19 mouse cellular contexts compared by ENCODE assay signal in genomic region chr10:80021320-80021641, GRCm38 (mm10). TPM values are rescaled to one million over a fixed set of nuclear protein-coding genes. Genes with fewer than 3 reads are reported as not detected.
DNase-seq lines count a peak whose midpoint lies in the region; ATAC-seq and TF ChIP-seq lines count a peak whose summit lies in the region.
"Had no signal": no experiment of that assay in that cellular context is flagged by ENCODE, and none has a peak within 500 bp of the region (broad histone marks: within the 10 kb centered on the region; RNA-seq: fewer than 3 reads in every experiment).

No protein-coding gene starts in this region.

- ATAC-seq in midbrain, postnatal 0 days (ENCODE audit: low FRiP score) = peak; percentile 17; the same call in 1 of the 2 replicates
- ATAC-seq in intestine, embryonic 15.5 days = no peak
- ATAC-seq: activated CD4-positive, CD25-positive, alpha-beta regulatory T cell, adult 4 months; forebrain, postnatal 0 days; hindbrain, embryonic 16.5 days; Patski had no signal

- no peak overlapping the region for H3K27ac ChIP-seq in heart, embryonic 10.5 days
- H3K27ac ChIP-seq in midbrain, postnatal 0 days (ENCODE audit: low read depth, low read length) = no peak overlapping the region
- no peak overlapping the region for H3K27ac ChIP-seq in midbrain, embryonic 10.5 days (replicated peaks)
- no peak overlapping the region for H3K27ac ChIP-seq in intestine, embryonic 15.5 days
- H3K27ac ChIP-seq: embryonic facial prominence, embryonic 13.5 days; forebrain, embryonic 12.5 days had no signal

- H3K4me3 ChIP-seq in heart, embryonic 10.5 days = peak overlapping the region; percentile 1; the same call in 1 of the 2 replicates
- H3K4me3 ChIP-seq in midbrain, postnatal 0 days (ENCODE audit: low read depth, low read length) = no peak overlapping the region
- no peak overlapping the region for H3K4me3 ChIP-seq in midbrain, embryonic 10.5 days
- H3K4me3 ChIP-seq in E14TG2a.4 (replicated peaks; ENCODE audit: low read length) = peak overlapping the region; percentile 32; the same call in 1 of the 2 replicates
- no peak overlapping the region for H3K4me3 ChIP-seq in intestine, embryonic 15.5 days (replicated peaks)
- H3K4me3 ChIP-seq: embryonic facial prominence, embryonic 13.5 days; forebrain, embryonic 12.5 days had no signal

- TF ChIP-seq CTCF in midbrain, postnatal 0 days (IDR thresholded peaks at IDR 0.05) = no peak
- no peak for TF ChIP-seq CTCF in E14TG2a.4 (conservative IDR thresholded peaks at IDR 0.05; ENCODE audit: low read length)

- DNase-seq in heart, embryonic 10.5 days (ENCODE audit: low spot score) = no peak
- no peak for DNase-seq in heart, postnatal 14 days
- DNase-seq in midbrain, postnatal 0 days (ENCODE audit: low spot score) = no peak
- no peak for DNase-seq in midbrain, embryonic 10.5 days (ENCODE audit: low spot score)
- DNase-seq in naive thymus-derived CD4-positive, alpha-beta T cell, adult 2 months (ENCODE audit: low read depth) = peak; percentile 39
- DNase-seq: adrenal gland, postnatal 14 days; cerebellum, adult 11-12 months; cerebellum, adult 9-10 months; cerebellum, postnatal 25 days; forebrain, postnatal 0 days; gastrocnemius, postnatal 14 days; heart, postnatal 10 days had no signal

- H3K9ac ChIP-seq in midbrain, postnatal 0 days (replicated peaks; ENCODE audit: low read length, poor library complexity, severe bottlenecking) = no peak overlapping the region
- no peak overlapping the region for H3K9ac ChIP-seq in intestine, embryonic 15.5 days
- H3K9ac ChIP-seq: embryonic facial prominence, embryonic 13.5 days; forebrain, embryonic 12.5 days; forebrain, postnatal 0 days had no signal

- peaks cover 21% of the 10 kb centered on the region for H3K36me3 ChIP-seq in heart, embryonic 10.5 days
- H3K36me3 ChIP-seq in midbrain, postnatal 0 days (ENCODE audit: insufficient read depth, low read length) = no peaks in the 10 kb centered on the region
- H3K36me3 ChIP-seq in midbrain, embryonic 10.5 days = peaks cover 7% of the 10 kb centered on the region
- peaks cover 12% of the 10 kb centered on the region for H3K36me3 ChIP-seq in E14TG2a.4 (ENCODE audit: insufficient read depth, low read length)
- H3K36me3 ChIP-seq in intestine, embryonic 15.5 days = no peaks in the 10 kb centered on the region
- H3K36me3 ChIP-seq: embryonic facial prominence, embryonic 13.5 days; forebrain, embryonic 12.5 days had no signal

- H3K4me2 ChIP-seq in midbrain, postnatal 0 days (ENCODE audit: low read depth, low read length, poor library complexity, severe bottlenecking) = no peak overlapping the region
- H3K4me2 ChIP-seq in intestine, embryonic 15.5 days (replicated peaks) = no peak overlapping the region
- H3K4me2 ChIP-seq: embryonic facial prominence, embryonic 13.5 days; forebrain, embryonic 12.5 days had no signal

- intact Hi-C loops in heart, postnatal 14 days (cut with DNase I) = no loop called here

- WGBS in heart, embryonic 10.5 days = 91% methylated on average over 13 of the region's 13 CpGs
- WGBS in midbrain, postnatal 0 days = 93% methylated on average over 13 of the region's 13 CpGs
- 92% methylated on average over 13 of the region's 13 CpGs for WGBS in midbrain, embryonic 10.5 days
- WGBS in intestine, embryonic 15.5 days = 77% methylated on average over 13 of the region's 13 CpGs

- H3K27me3 ChIP-seq in heart, embryonic 10.5 days (ENCODE audit: insufficient read depth, poor library complexity, severe bottlenecking) = peaks cover under 1% of the 10 kb centered on the region; the same call in 1 of the 2 replicates
- H3K27me3 ChIP-seq in midbrain, postnatal 0 days (ENCODE audit: insufficient read depth, low read length) = peaks cover 6% of the 10 kb centered on the region
- H3K27me3 ChIP-seq in midbrain, embryonic 10.5 days (ENCODE audit: low read depth, poor library complexity, severe bottlenecking) = peaks cover 46% of the 10 kb centered on the region
- 0 out of 2 replicates have a peak, but pooled peaks cover 3% of the 10 kb centered on the region for H3K27me3 ChIP-seq in E14TG2a.4 (ENCODE audit: insufficient read depth, low read length)
- H3K27me3 ChIP-seq in intestine, embryonic 15.5 days (replicated peaks) = no peaks in the 10 kb centered on the region
- H3K27me3 ChIP-seq: Patski had no signal

- H3K4me1 ChIP-seq in heart, embryonic 10.5 days = peaks cover 58% of the 10 kb centered on the region
- no peaks in the 10 kb centered on the region for H3K4me1 ChIP-seq in midbrain, postnatal 0 days (ENCODE audit: insufficient read depth, low read length)
- H3K4me1 ChIP-seq in midbrain, embryonic 10.5 days = peaks cover 41% of the 10 kb centered on the region
- peaks cover 96% of the 10 kb centered on the region for H3K4me1 ChIP-seq in E14TG2a.4 (replicated peaks; ENCODE audit: low read depth, low read length)
- peaks cover 29% of the 10 kb centered on the region for H3K4me1 ChIP-seq in intestine, embryonic 15.5 days (replicated peaks)

- no peaks in the 10 kb centered on the region for H3K9me3 ChIP-seq in heart, embryonic 10.5 days
- H3K9me3 ChIP-seq in midbrain, postnatal 0 days (ENCODE audit: low read length) = no peaks in the 10 kb centered on the region
- H3K9me3 ChIP-seq in midbrain, embryonic 10.5 days (replicated peaks) = no peaks in the 10 kb centered on the region
- no peaks in the 10 kb centered on the region for H3K9me3 ChIP-seq in E14TG2a.4 (ENCODE audit: low read length)
- H3K9me3 ChIP-seq in intestine, embryonic 15.5 days = no peaks in the 10 kb centered on the region
- H3K9me3 ChIP-seq: embryonic facial prominence, embryonic 13.5 days; forebrain, embryonic 12.5 days had no signal

RNA-seq across cellular contexts. Expression of gene Arhgap45, which starts 4.8 kb away (rescaled TPM):
- polyA plus RNA-seq in heart, embryonic 10.5 days (2016; fragmentation: Nextera tagmentation; extraction: Ambion mirVana) = 12.0 and 16.7 TPM in 2 replicates
- total RNA-seq in heart, postnatal 14 days (2021) = 10 to 100 TPM in 1 of 2 experiments, 1 to 10 TPM in 1; 4.9 to 11.3 TPM
- total RNA-seq in midbrain, postnatal 0 days (2014; rRNA removed) = 1.7 and 2.4 TPM in 2 replicates
- polyA plus RNA-seq in midbrain, postnatal 0 days (2015; fragmentation: Nextera tagmentation; extraction: Ambion mirVana) = 1.2 and 1.6 TPM in 2 replicates
- polyA plus RNA-seq in midbrain, embryonic 10.5 days (2016; fragmentation: Nextera tagmentation; extraction: Ambion mirVana) = 7.9 and 8.0 TPM in 2 replicates
- 6.3 and 6.5 TPM in 2 replicates for polyA plus RNA-seq in intestine, embryonic 15.5 days (2015; fragmentation: Nextera tagmentation; extraction: Ambion mirVana)

RNA-seq across cellular contexts. Expression of gene Polr2e, which starts 18.3 kb away (rescaled TPM):
- 181 and 233 TPM in 2 replicates for polyA plus RNA-seq in heart, embryonic 10.5 days (2016; fragmentation: Nextera tagmentation; extraction: Ambion mirVana)
- total RNA-seq in heart, postnatal 14 days (2021) = 10 to 100 TPM; 68.6 to 73.5 TPM
- 66.4 and 76.0 TPM in 2 replicates for total RNA-seq in midbrain, postnatal 0 days (2014; rRNA removed)
- polyA plus RNA-seq in midbrain, postnatal 0 days (2015; fragmentation: Nextera tagmentation; extraction: Ambion mirVana) = 126 and 135 TPM in 2 replicates
- 233 and 276 TPM in 2 replicates for polyA plus RNA-seq in midbrain, embryonic 10.5 days (2016; fragmentation: Nextera tagmentation; extraction: Ambion mirVana)
- polyA plus RNA-seq in intestine, embryonic 15.5 days (2015; fragmentation: Nextera tagmentation; extraction: Ambion mirVana) = 206 and 218 TPM in 2 replicates

RNA-seq across cellular contexts. Expression of gene Abca7, which starts 25.0 kb away (rescaled TPM):
- 2.8 and 4.1 TPM in 2 replicates for polyA plus RNA-seq in heart, embryonic 10.5 days (2016; fragmentation: Nextera tagmentation; extraction: Ambion mirVana)
- 1 to 10 TPM; 7.0 to 8.5 TPM for total RNA-seq in heart, postnatal 14 days (2021)
- 9.3 TPM in 2 replicates for total RNA-seq in midbrain, postnatal 0 days (2014; rRNA removed)
- polyA plus RNA-seq in midbrain, postnatal 0 days (2015; fragmentation: Nextera tagmentation; extraction: Ambion mirVana) = 1.7 and 1.9 TPM in 2 replicates
- polyA plus RNA-seq in midbrain, embryonic 10.5 days (2016; fragmentation: Nextera tagmentation; extraction: Ambion mirVana) = 3.2 and 4.8 TPM in 2 replicates
- 3.0 and 3.7 TPM in 2 replicates for polyA plus RNA-seq in intestine, embryonic 15.5 days (2015; fragmentation: Nextera tagmentation; extraction: Ambion mirVana)

RNA-seq across cellular contexts. Expression of gene Gpx4, which starts 25.7 kb away (rescaled TPM):
- 767 and 797 TPM in 2 replicates for polyA plus RNA-seq in heart, embryonic 10.5 days (2016; fragmentation: Nextera tagmentation; extraction: Ambion mirVana)
- total RNA-seq in heart, postnatal 14 days (2021) = 100 to 1,000 TPM; 636 to 681 TPM
- 350 TPM in 2 replicates for total RNA-seq in midbrain, postnatal 0 days (2014; rRNA removed)
- 635 and 741 TPM in 2 replicates for polyA plus RNA-seq in midbrain, postnatal 0 days (2015; fragmentation: Nextera tagmentation; extraction: Ambion mirVana)
- polyA plus RNA-seq in midbrain, embryonic 10.5 days (2016; fragmentation: Nextera tagmentation; extraction: Ambion mirVana) = 702 and 747 TPM in 2 replicates
- 712 and 771 TPM in 2 replicates for polyA plus RNA-seq in intestine, embryonic 15.5 days (2015; fragmentation: Nextera tagmentation; extraction: Ambion mirVana)

RNA-seq across cellular contexts. Expression of gene Cnn2, which starts 32.9 kb away (rescaled TPM):
- 408 and 456 TPM in 2 replicates for polyA plus RNA-seq in heart, embryonic 10.5 days (2016; fragmentation: Nextera tagmentation; extraction: Ambion mirVana)
- total RNA-seq in heart, postnatal 14 days (2021) = 10 to 100 TPM; 36.2 to 45.9 TPM
- total RNA-seq in midbrain, postnatal 0 days (2014; rRNA removed) = 14.8 and 19.5 TPM in 2 replicates
- polyA plus RNA-seq in midbrain, postnatal 0 days (2015; fragmentation: Nextera tagmentation; extraction: Ambion mirVana) = 12.6 and 12.8 TPM in 2 replicates
- 198 and 199 TPM in 2 replicates for polyA plus RNA-seq in midbrain, embryonic 10.5 days (2016; fragmentation: Nextera tagmentation; extraction: Ambion mirVana)
- polyA plus RNA-seq in intestine, embryonic 15.5 days (2015; fragmentation: Nextera tagmentation; extraction: Ambion mirVana) = 239 and 242 TPM in 2 replicates

Comparison
In these comparisons a context has a peak if more than half of its experiments do, and no peak if none do; other contexts are left out.
1. H3K4me3 ChIP-seq: peak in heart, embryonic 10.5 days (single experiment) and E14TG2a.4 (single experiment); none in midbrain, postnatal 0 days (single experiment), midbrain, embryonic 10.5 days (single experiment) and intestine, embryonic 15.5 days (single experiment).